Mouse (Mus musculus) forebrain, embryonic 14.5 days (tissue): Measurements from ENCODE around the gene Proser2. TPM values are rescaled to one million over a fixed set of nuclear protein-coding genes. Genes with fewer than 3 reads are reported as not detected.

Experiments used
- ATAC-seq: fragments of 200-750 bp; cut with Nextera tagmentation; 2 replicates; pipeline ENCODE4 v1.8.0; 2017; ENCODE audit warnings: mild to moderate bottlenecking, moderate library complexity
- DNase-seq: peaks from one replicate; pipeline ENCODE4 v3.0.0-alpha.2; 2015; ENCODE audit warnings: low spot score
- H3K27ac ChIP-seq: fragments of 300-500 bp; sonication (generic); 2 replicates; pipeline ENCODE4 v1.5.1; 2014; ENCODE audit warnings: low read depth, mild to moderate bottlenecking, control low read depth, low read length, moderate library complexity
- H3K27me3 ChIP-seq: fragments of 300-500 bp; sonication (generic); replicated peaks from 2 replicates; pipeline ENCODE4 v1.6.1; 2014; ENCODE audit warnings: low read length, control low read depth, mixed read lengths; ENCODE audit not compliant: control insufficient read depth, insufficient read depth
- H3K36me3 ChIP-seq: fragments of 300-500 bp; sonication (generic); 2 replicates; pipeline ENCODE4 v1.6.1; 2014; ENCODE audit warnings: low read length, control low read depth; ENCODE audit not compliant: control insufficient read depth, insufficient read depth
- H3K4me1 ChIP-seq: fragments of 300-500 bp; sonication (generic); 2 replicates; pipeline ENCODE4 v1.6.1; 2014; ENCODE audit warnings: antibody characterized with exemption, low read length, control low read depth; ENCODE audit not compliant: control insufficient read depth, insufficient read depth
- H3K4me2 ChIP-seq: fragments of 300-500 bp; sonication (generic); 2 replicates; pipeline ENCODE4 v1.6.1; 2014; ENCODE audit warnings: mild to moderate bottlenecking, control low read depth, low read length
- H3K4me3 ChIP-seq: fragments of 300-500 bp; sonication (generic); 2 replicates; pipeline ENCODE4 v1.5.1; 2014; ENCODE audit warnings: low read depth, low read length, control low read depth
- H3K9ac ChIP-seq: fragments of 300-500 bp; sonication (generic); 2 replicates; pipeline ENCODE4 v1.6.1; 2014; ENCODE audit warnings: mild to moderate bottlenecking, low read length, control low read depth, moderate library complexity
- H3K9me3 ChIP-seq: fragments of 300-500 bp; sonication (generic); replicated peaks from 2 replicates; pipeline ENCODE4 v1.6.1; 2016; ENCODE audit warnings: low read length, control low read depth, mixed read lengths; ENCODE audit not compliant: control insufficient read depth
- WGBS: fragments of 180-500 bp; shearing (Covaris S2); extraction: QIAGEN DNeasy Blood & Tissue Kit; methylation state at CpG from one replicate; pipeline ENCODE4 v1.1.7; 2014; 5-methylcytosine and 5-hydroxymethylcytosine counted together
- polyA plus RNA-seq: library from polyadenylated mRNA; unstranded; fragments of >200 nt; fragmentation: Nextera tagmentation; extraction: Ambion mirVana; gene quantifications from 2 replicates; pipeline ENCODE4 v1.2.1, GENCODE M21; 2014

The Proser2 gene
- polyA plus RNA-seq, 1 experiment from 2014 or later: 1.8 TPM

DNA sequence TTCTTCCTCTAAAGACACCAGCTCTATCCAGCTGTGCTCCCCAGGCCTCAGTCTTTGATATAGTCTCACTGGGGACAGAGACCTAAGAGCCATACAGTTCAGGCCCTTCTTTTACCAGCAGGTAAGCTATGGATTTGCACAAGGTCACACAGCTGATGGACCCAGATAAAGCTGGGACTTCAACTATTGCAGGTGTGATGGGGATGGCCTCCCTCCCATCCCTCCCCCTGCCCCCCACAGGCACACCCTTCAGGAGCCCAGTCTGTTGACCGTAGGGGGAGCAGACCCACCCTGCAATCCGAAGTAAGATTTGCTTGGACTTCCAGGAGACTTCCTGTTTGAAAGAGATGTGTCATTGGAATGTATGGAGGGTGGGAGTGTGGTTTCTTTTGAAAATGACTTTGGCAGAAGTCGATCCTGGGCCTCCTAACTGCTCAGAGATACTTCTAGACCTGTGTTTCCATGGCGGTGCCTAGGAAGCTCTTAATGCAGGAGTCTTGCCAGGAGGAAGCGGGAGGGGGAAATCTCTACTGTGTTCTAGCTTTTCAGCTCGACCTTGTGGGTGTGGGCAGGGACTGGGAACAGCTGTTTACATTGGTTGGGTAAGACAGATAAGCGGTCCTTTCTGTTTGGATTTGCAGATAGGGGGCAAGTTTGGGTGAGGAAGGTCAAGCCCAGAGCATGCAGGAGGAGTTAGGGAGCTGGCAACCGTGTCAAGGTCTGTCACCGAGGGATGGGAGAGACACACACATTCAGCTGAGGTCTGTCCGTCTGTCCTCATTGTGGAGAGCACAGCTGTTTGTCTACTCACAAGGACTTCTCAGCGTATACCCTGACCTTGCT, 58.2 kb downstream of the Proser2 start:
- H3K4me2 ChIP-seq: no peak overlapping the region
- no peaks in the 10 kb centered on the region for H3K27me3 ChIP-seq
- peaks cover 4% of the 10 kb centered on the region; the same call in 1 of the 2 replicates for H3K4me1 ChIP-seq
- H3K27ac ChIP-seq: no peak overlapping the region
- H3K4me3 ChIP-seq: no peak overlapping the region
- H3K36me3 ChIP-seq: no peaks in the 10 kb centered on the region
- DNase-seq (no peak), ATAC-seq (no peak)
- 83% methylated on average over 11 of the region's 11 CpGs for WGBS
- no peaks in the 10 kb centered on the region for H3K9me3 ChIP-seq
- no peak overlapping the region for H3K9ac ChIP-seq

DNA sequence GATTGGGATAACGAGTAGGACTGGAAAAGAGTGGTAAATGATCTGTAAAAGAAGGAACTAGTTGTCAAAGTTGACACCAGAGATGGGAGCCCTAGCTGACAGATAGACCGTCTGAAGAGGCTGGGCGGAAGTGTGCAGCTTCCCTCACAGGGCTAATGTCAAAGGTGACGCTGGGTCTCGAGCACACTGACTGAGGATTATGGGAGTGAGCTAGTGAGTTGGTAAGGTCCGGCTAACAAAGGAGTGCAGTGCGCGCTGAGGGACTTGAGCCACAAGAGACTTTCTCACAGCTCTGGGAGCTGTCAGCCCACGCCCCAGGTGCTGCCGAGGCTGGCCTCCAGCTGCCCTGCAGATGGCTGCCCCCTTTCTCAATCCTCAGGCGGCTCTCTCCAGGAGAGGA, 59.1 kb downstream of the Proser2 start:
- no peaks in the 10 kb centered on the region for H3K9me3 ChIP-seq
- H3K27me3 ChIP-seq: no peaks in the 10 kb centered on the region
- ATAC-seq (no peak), DNase-seq (no peak)
- H3K4me1 ChIP-seq: peaks cover 4% of the 10 kb centered on the region; the same call in 1 of the 2 replicates
- H3K27ac ChIP-seq: no peak overlapping the region
- no peaks in the 10 kb centered on the region for H3K36me3 ChIP-seq
- no peak overlapping the region for H3K9ac ChIP-seq
- H3K4me2 ChIP-seq: no peak overlapping the region
- WGBS: 59% methylated on average over 11 of the region's 11 CpGs
- H3K4me3 ChIP-seq: no peak overlapping the region

DNA sequence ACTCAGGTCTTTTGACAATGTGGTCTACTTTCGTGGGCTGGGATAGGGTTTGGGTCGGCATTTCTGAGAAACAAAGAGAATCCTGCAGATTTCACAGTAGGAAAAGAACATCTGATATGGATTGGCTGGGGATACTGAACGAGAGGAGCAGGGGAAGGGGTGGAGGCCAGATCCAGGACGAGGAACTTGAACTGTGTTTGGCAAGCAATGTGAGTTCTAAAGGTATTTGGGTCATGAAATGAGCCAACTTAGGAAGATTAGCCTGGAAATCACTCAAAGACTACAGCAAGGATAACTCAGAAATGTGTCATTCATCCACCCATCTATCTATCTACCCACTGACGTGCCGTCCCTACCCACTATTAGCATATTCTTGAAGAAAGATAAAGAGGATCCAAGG, 62.7 kb downstream of the Proser2 start:
- no peak for DNase-seq
- no peaks in the 10 kb centered on the region for H3K9me3 ChIP-seq
- no peaks in the 10 kb centered on the region for H3K4me1 ChIP-seq
- H3K27me3 ChIP-seq: no peaks in the 10 kb centered on the region
- no peak for ATAC-seq
- H3K4me3 ChIP-seq: no peak overlapping the region
- H3K9ac ChIP-seq: no peak overlapping the region
- WGBS: 86% methylated on average over 6 of the region's 6 CpGs
- no peak overlapping the region for H3K4me2 ChIP-seq
- no peak overlapping the region for H3K27ac ChIP-seq
- no peaks in the 10 kb centered on the region for H3K36me3 ChIP-seq

DNA sequence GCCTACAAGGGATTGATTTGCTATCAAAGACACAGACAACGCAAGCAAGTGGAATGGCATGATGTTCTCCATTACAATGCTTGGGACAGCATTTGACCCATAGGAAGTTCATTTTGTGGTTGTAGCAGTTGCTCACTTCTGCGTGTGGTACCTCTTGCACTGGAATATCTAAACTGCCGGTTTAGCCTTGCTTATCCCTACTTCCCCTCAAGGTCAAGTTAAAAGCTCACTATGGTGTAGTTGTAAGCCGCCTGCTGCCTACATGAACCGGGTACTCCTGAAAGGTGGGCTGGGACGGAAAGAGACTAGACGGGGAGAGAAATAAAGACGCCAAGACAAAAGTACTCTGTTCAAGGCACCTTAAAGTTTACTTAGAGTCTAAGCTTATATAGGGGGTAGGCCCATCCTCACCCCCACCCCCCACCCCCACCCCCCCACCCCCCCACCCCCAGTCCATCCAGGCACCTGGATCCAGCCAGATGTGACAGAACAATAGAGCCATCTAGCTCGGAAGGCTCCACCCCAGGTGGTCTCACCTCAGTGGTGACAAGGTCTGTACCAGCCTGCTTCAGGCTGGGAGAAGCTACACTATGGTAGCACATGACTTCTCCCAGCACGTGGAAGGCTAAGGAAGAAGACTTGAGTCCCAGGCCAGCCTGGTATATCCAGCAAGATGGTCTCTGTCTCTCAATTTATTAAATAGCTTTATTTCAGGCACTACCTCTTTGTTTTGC, 69.8 kb downstream of the Proser2 start:
- DNase-seq (no peak), ATAC-seq (no peak)
- no peak overlapping the region for H3K4me2 ChIP-seq

DNA sequence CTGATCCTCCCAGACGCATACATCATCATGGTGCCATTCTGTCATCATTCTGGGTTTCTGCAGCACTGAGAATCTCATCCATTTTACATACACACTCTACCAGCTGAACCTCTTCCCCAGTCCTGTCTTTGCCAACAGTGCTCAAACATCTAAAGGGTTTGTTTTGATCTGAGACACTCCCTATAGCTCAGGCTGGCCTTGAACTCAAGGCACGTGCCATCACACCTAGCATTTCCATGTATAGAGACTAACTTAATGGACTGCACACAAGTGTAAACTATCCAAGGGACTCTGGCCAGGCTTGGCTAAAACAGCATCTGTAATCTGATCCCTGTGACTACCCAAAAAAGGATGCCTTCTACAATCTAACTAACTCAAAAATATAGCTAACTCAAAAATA, 70.7 kb downstream of the Proser2 start:
- H3K27me3 ChIP-seq: no peaks in the 10 kb centered on the region
- 86% methylated on average over 2 of the region's 2 CpGs for WGBS
- no peak for ATAC-seq

More for the DNA sequence above, 69.8 kb downstream of the Proser2 start:
- Histone ChIP-seq H3K9ac (no peak overlapping the region), H3K9me3 (no peaks in the 10 kb centered on the region), H3K4me1 (no peaks in the 10 kb centered on the region), H3K36me3 (peaks cover 15% of the 10 kb centered on the region), H3K27ac (no peak overlapping the region), H3K4me3 (no peak overlapping the region), H3K27me3 (no peaks in the 10 kb centered on the region)
- 83% methylated on average over 10 of the region's 10 CpGs for WGBS

DNA sequence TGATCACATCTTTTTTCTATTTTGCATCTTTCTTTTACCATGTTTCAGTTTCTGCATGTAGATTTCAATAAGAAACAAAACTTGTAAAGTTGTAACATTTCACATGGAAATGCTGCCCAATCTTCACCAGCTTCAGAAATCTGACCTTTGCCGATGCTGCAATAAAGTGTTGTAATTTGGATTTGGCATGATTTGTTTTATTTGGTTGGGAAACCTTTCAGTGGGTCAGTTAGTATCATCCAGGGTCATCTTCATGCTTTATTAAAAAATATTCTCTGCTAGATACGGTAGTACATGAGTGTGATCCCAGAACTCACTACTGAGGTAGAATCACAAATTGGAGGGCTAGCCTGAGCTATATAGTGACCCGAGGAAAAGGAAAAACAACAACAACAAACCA, 73.5 kb downstream of the Proser2 start:
- Histone ChIP-seq H3K4me1 (no peaks in the 10 kb centered on the region), H3K4me3 (no peak overlapping the region), H3K27me3 (no peaks in the 10 kb centered on the region), H3K4me2 (no peak overlapping the region), H3K27ac (no peak overlapping the region), H3K9ac (no peak overlapping the region), H3K9me3 (no peaks in the 10 kb centered on the region), H3K36me3 (peaks cover 38% of the 10 kb centered on the region)
- ATAC-seq (no peak), DNase-seq (no peak)
- 92% methylated on average over 3 of the region's 3 CpGs for WGBS

More for the DNA sequence above, 70.7 kb downstream of the Proser2 start:
- no peak overlapping the region for H3K9ac ChIP-seq
- no peaks in the 10 kb centered on the region for H3K9me3 ChIP-seq
- no peak overlapping the region for H3K27ac ChIP-seq
- peaks cover 22% of the 10 kb centered on the region for H3K36me3 ChIP-seq
- H3K4me2 ChIP-seq: no peak overlapping the region
- H3K4me3 ChIP-seq: no peak overlapping the region
- DNase-seq: no peak
- no peaks in the 10 kb centered on the region for H3K4me1 ChIP-seq

DNA sequence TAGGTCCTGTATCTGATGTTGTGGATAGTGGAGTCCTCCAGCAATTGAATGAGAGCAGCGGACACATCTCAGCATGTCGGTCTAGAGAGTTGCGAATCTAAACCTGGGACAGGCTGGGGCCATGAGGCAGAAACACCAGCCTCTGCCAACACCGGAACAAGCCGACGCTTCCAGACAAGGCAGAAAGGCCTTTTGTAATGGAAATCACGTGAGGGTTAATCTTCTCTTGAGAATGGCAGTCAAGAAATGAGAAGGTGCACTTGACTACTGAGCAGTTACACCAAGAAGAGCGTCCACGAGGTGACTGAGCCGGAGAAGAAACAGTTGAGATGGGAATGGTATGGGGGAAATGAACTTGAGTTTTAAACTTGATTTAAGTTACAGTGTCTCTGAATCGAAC, 74.5 kb downstream of the Proser2 start:
- Histone ChIP-seq H3K4me2 (no peak overlapping the region), H3K36me3 (peaks cover 49% of the 10 kb centered on the region), H3K4me3 (no peak overlapping the region), H3K27me3 (no peaks in the 10 kb centered on the region), H3K9ac (no peak overlapping the region), H3K4me1 (no peaks in the 10 kb centered on the region), H3K27ac (no peak overlapping the region), H3K9me3 (no peaks in the 10 kb centered on the region)
- 55% methylated on average over 11 of the region's 11 CpGs for WGBS
- DNase-seq: no peak
- no peak for ATAC-seq

DNA sequence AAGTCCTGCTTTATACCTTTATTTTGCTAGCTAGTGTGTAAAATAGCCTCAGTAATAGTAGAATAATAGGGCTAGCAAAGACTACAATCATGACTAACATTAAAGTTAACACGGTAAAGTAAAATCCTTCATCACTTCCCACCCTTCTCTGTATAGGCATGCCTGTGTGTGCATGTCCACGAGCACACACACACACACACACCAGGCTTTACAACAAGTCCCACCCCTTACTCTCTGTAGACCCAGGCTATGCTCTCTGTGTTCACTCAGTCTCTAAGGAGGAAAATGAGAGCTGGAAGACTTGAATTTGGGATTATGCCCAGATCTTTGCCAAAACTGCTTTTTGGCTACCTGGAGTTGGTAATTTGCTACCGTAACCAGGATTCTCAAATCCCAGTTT, 81.0 kb downstream of the Proser2 start:
- Histone ChIP-seq H3K9ac (no peak overlapping the region), H3K4me1 (no peaks in the 10 kb centered on the region), H3K27me3 (no peaks in the 10 kb centered on the region), H3K4me3 (no peak overlapping the region), H3K27ac (no peak overlapping the region), H3K4me2 (no peak overlapping the region), H3K36me3 (peaks cover 49% of the 10 kb centered on the region), H3K9me3 (no peaks in the 10 kb centered on the region)
- 93% methylated on average over 3 of the region's 3 CpGs for WGBS
- DNase-seq: no peak
- ATAC-seq: no peak

DNA sequence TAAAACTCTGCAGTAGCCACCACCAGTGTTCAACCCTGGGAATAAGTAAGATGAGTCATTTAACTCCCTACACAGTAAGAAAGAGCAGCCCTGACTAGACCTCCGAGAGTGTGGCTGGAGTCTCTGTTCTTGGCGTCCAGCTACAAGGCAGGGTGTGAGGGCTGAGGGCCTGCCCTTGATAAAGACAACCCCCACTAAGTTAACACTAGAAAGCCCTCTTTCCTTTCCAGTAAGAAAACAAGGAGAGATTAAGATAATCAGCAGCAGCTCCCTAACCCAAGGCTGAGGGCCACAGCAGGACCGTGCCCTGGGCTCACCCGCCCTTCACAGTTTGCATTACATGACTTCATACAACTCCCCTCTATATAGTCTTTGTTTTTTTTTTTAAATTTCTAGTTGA, 81.4 kb downstream of the Proser2 start:
- H3K4me2 ChIP-seq: no peak overlapping the region
- H3K36me3 ChIP-seq: peaks cover 50% of the 10 kb centered on the region
- no peak overlapping the region for H3K4me3 ChIP-seq
- H3K9me3 ChIP-seq: no peaks in the 10 kb centered on the region
- 93% methylated on average over 4 of the region's 4 CpGs for WGBS
- no peak overlapping the region for H3K27ac ChIP-seq
- H3K9ac ChIP-seq: no peak overlapping the region
- ATAC-seq (no peak), DNase-seq (no peak)
- H3K27me3 ChIP-seq: no peaks in the 10 kb centered on the region
- no peaks in the 10 kb centered on the region for H3K4me1 ChIP-seq
